Mouse (Mus musculus): ENCODE measurements around the gene 1700013H16Rik.

DNA sequence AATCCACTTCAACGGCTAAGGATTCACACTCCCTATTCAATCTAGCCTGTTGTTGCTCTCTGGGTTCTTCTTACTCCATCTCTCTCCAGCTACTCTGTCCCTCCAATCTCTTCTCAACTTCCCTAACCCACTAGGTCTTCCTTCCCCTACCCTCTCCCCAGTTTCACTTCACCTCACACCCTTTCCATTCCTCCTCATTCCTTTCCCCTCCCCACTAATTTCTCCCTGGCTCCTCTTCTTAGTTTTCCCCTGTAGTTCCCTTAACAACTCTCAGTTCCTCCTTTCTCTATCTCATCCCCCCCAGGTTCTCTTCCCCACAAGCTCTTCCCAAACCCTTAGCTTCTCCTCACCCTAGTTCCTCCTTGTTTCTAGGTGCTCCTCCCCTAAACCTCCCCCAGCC, 4.8 kb downstream of the 1700013H16Rik start:
- TF ChIP-seq POLR2A (IDR thresholded peaks at IDR 0.05; ENCODE audit: borderline replicate concordance, extremely low read depth, insufficient read depth, insufficient read length, poor library complexity, severe bottlenecking) (no peak), CTCF (IDR thresholded peaks at IDR 0.05; ENCODE audit: borderline replicate concordance, extremely low read depth, insufficient read depth, insufficient read length) (no peak)

All from brain, embryonic 14.5 days (tissue).